Mouse (Mus musculus) limb, embryonic 11.5 days (tissue): ENCODE measurements around the gene Clmp. TPM values are rescaled to one million over a fixed set of nuclear protein-coding genes. Genes with fewer than 3 reads are reported as not detected.

Experiments used
- polyA plus RNA-seq: library from polyadenylated mRNA; unstranded; fragments of >200 nt; fragmentation: Nextera tagmentation; extraction: Ambion mirVana; gene quantifications from 2 replicates; pipeline ENCODE4 v1.2.1, GENCODE M21; 2014

The Clmp gene
- polyA plus RNA-seq, 1 experiment from 2014 or later = 62.7 TPM

Other genes with a start within 250 kb of the Clmp start
- 2.8 and 3.5 TPM in 2 replicates for gene Gramd1b, start 154.6 kb upstream of the Clmp start, polyA plus RNA-seq
- gene Gm21915, start 15.3 kb upstream of the Clmp start, polyA plus RNA-seq = not detected in 2 replicates
- gene Hspa8, start 115.0 kb downstream of the Clmp start, polyA plus RNA-seq = 3,724 and 3,791 TPM in 2 replicates
- gene Bsx, start 188.2 kb downstream of the Clmp start, polyA plus RNA-seq = not detected in 2 replicates